Mouse (Mus musculus) liver, embryonic 14.5 days (tissue): Measurements from ENCODE around the gene Fmo2. TPM values are rescaled to one million over a fixed set of nuclear protein-coding genes. Genes with fewer than 3 reads are reported as not detected.

Experiments used
- ATAC-seq: fragments of 200-750 bp; cut with Nextera tagmentation; 2 replicates; pipeline ENCODE4 v1.8.0; 2017; ENCODE audit warnings: moderate number of reproducible peaks, mild to moderate bottlenecking, moderate library complexity; ENCODE audit not compliant: insufficient read depth
- DNase-seq, 3 experiments: peaks; one replicate each; pipeline ENCODE4 v3.0.0-alpha.2; 2012 to 2013; ENCODE audit warnings: low read depth in 3 of 3, low spot score in 3 of 3
- H3K27ac ChIP-seq: fragments of 300-500 bp; sonication (generic); 2 replicates; pipeline ENCODE4 v1.5.1; 2014; ENCODE audit warnings: moderate library complexity, mild to moderate bottlenecking, control low read depth, inconsistent platforms
- H3K27me3 ChIP-seq: fragments of 300-500 bp; sonication (generic); 2 replicates; pipeline ENCODE4 v1.6.1; 2014; ENCODE audit warnings: mild to moderate bottlenecking, low read length, moderate library complexity; ENCODE audit not compliant: control insufficient read depth, insufficient read depth
- H3K36me3 ChIP-seq: fragments of 300-500 bp; sonication (generic); replicated peaks from 2 replicates; pipeline ENCODE4 v1.6.1; 2014; ENCODE audit warnings: low read depth; ENCODE audit not compliant: control insufficient read depth, insufficient read depth
- H3K4me1 ChIP-seq, 2 experiments: fragments of 200-500 bp in 1 of 2; fragments of 300-500 bp in 1 of 2; sonication (generic) in 1 of 2; replicated peaks; 2 replicates each; pipeline ENCODE4 v1.6.1; 2012 to 2014; ENCODE audit warnings: antibody characterized with exemption in 1 of 2, inconsistent platforms in 1 of 2, low read length in 1 of 2; ENCODE audit not compliant: control insufficient read depth in 2 of 2, insufficient read depth in 2 of 2
- H3K4me2 ChIP-seq: fragments of 300-500 bp; sonication (generic); 2 replicates; pipeline ENCODE4 v1.6.1; 2014; ENCODE audit warnings: low read depth, mild to moderate bottlenecking, control low read depth, moderate library complexity
- H3K4me3 ChIP-seq, 2 experiments: fragments of 200-500 bp in 1 of 2; fragments of 300-500 bp in 1 of 2; sonication (generic) in 1 of 2; 2 replicates each; pipeline ENCODE4 v1.5.1; 2012 to 2014; ENCODE audit warnings: low read depth in 2 of 2, low read length in 2 of 2, mild to moderate bottlenecking in 2 of 2, control low read depth in 1 of 2, inconsistent platforms in 1 of 2, moderate library complexity in 1 of 2; ENCODE audit not compliant: insufficient read depth in 1 of 2
- H3K9ac ChIP-seq: fragments of 300-500 bp; sonication (generic); replicated peaks from 2 replicates; pipeline ENCODE4 v1.6.1; 2014; ENCODE audit warnings: mild to moderate bottlenecking, control low read depth, moderate library complexity
- H3K9me3 ChIP-seq: fragments of 300-500 bp; sonication (generic); 2 replicates; pipeline ENCODE4 v1.6.1; 2016; ENCODE audit warnings: low read length, mixed read lengths; ENCODE audit not compliant: control insufficient read depth
- CTCF ChIP-seq: IDR thresholded peaks from 2 replicates; pipeline ENCODE4 v1.5.1; 2016; ENCODE audit warnings: antibody characterized with exemption, low read depth, control low read depth
- EP300 ChIP-seq: IDR thresholded peaks from 2 replicates; pipeline ENCODE4 v1.6.1; 2016; ENCODE audit warnings: antibody characterized with exemption, low read depth
- WGBS: fragments of 180-500 bp; shearing (Covaris S2); extraction: QIAGEN DNeasy Blood & Tissue Kit; methylation state at CpG from one replicate; pipeline ENCODE4 v1.1.7; 2014; ENCODE audit not compliant: insufficient replicate concordance; 5-methylcytosine and 5-hydroxymethylcytosine counted together
- polyA plus RNA-seq, 2 experiments: library from polyadenylated mRNA; depleted of rRNA in 1 of 2; stranded (reverse) in 1 of 2; unstranded in 1 of 2; fragments of >200 nt; fragmentation: Nextera tagmentation in 1 of 2; extraction: Ambion mirVana in 1 of 2; gene quantifications; 2 replicates each; pipeline versions ENCODE4 v1.2.1 to v1.2.3; 2012 to 2014

Fmo2 gene
- polyA plus RNA-seq, 2 experiments = 0.08 to 0.27 TPM

DNA sequence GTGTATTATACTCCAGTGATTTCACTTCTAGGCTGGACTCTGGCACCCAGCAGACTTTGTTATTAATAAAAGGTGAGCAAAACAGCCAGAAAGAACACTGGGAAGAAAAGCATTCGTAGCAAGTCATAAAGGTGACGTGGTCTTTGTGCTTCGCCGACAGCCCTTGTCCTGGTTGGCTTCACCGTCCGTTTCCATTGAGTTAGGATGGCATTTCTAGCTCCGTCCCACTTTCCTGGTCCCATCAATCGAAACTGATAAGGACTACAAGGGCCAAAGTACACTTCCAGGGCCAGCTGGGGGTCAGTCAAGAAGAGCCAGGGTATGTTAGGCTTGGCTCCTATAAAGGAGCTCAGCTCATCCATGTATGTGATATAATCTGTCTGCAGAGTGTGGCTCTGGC, 18.1 kb upstream of the Fmo2 start:
- Histone ChIP-seq H3K27ac (no peak overlapping the region), H3K9ac (no peak overlapping the region), H3K9me3 (no peaks in the 10 kb centered on the region), H3K36me3 (no peaks in the 10 kb centered on the region), H3K4me1 (no peaks in the 10 kb centered on the region), H3K4me2 (no peak overlapping the region), H3K4me3 (no peak overlapping the region), H3K27me3 (no peaks in the 10 kb centered on the region)
- TF ChIP-seq EP300 (no peak), CTCF (no peak)
- 55% methylated on average over 8 of the region's 8 CpGs for WGBS
- ATAC-seq (no peak), DNase-seq (no peak)

DNA sequence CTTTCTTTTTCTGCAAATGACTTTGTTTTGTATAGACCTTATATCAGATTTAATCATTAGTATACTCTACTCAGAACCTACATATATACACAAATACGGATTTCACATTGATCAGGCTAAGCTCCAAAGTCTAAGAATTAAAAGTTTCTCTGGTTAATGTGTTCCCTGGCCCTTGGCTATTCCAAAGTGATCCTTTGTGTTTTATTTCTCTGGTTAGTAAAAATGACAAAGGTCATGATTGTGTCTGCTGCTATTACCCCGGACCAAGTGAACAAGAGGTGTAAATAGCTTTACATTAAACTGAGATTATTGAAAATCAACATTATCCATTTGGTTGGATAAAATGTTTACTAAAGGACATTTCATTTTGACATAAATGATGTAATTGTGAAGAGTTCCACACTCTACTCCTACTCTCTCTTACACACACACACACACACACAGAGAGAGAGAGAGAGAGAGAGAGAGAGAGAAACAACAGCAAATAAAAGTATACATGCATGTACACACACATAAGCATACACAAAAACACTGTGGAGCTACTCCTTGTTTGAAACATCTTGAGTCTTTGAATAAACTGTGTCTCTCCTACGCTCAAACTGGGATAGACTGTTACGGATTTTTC, 16.5 kb upstream of the Fmo2 start:
- no peaks in the 10 kb centered on the region for H3K27me3 ChIP-seq
- no peak overlapping the region for H3K9ac ChIP-seq
- no peak overlapping the region for H3K4me2 ChIP-seq
- no peaks in the 10 kb centered on the region for H3K36me3 ChIP-seq
- ATAC-seq (no peak), DNase-seq (no peak)
- H3K4me3 ChIP-seq = no peak overlapping the region
- WGBS = 60% methylated on average over 4 of the region's 4 CpGs
- TF ChIP-seq CTCF = no peak
- TF ChIP-seq EP300 = no peak
- H3K9me3 ChIP-seq = no peaks in the 10 kb centered on the region
- no peak overlapping the region for H3K27ac ChIP-seq
- no peaks in the 10 kb centered on the region for H3K4me1 ChIP-seq

DNA sequence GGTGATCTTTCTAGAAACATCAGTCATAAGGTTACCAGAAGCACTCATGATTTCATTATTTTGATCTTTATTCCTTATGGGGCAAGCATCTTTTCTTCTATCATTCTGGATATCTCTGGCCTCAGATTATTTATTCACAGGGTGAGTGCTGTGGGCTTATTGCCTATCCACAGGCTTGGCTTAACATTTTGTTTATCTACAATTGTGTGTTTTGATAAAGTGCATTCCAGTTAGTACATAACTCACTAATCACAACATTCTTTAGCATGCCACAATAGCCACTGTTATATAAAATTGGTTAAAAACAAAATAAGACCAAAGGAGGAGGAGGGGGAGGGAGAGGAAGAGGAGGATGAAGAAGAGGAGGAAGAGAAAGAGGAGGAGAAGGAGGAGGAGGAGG, 13.6 kb upstream of the Fmo2 start:
- no peaks in the 10 kb centered on the region for H3K36me3 ChIP-seq

DNA sequence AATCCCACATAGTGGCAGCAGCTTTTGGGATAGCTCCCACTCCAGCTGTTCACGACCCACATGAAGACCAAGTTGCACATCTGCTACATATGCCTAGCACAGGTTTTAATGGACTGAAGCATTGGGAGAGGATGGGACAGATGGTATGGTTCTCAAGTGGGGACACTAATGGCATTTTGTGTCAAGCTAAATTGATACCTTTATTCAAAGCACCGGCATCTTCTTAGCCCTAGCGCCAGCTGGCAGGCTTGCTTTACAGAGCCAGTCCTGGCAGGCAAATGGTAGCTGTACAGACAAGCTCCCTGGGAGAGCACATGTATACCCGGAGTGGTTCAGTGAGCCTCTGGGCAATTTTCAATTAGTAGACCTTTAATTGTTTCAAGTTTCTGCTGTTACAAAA, 3.4 kb upstream of the Fmo2 start:
- Histone ChIP-seq H3K4me3 (no peak overlapping the region), H3K36me3 (no peaks in the 10 kb centered on the region), H3K9ac (no peak overlapping the region), H3K4me2 (no peak overlapping the region), H3K27ac (no peak overlapping the region), H3K27me3 (no peaks in the 10 kb centered on the region), H3K4me1 (no peaks in the 10 kb centered on the region), H3K9me3 (no peaks in the 10 kb centered on the region)
- ATAC-seq (no peak), DNase-seq (no peak)
- TF ChIP-seq CTCF (no peak), EP300 (no peak)
- WGBS = 65% methylated on average over 4 of the region's 4 CpGs

More for the DNA sequence above, 13.6 kb upstream of the Fmo2 start:
- Histone ChIP-seq H3K9me3 (no peaks in the 10 kb centered on the region), H3K27me3 (no peaks in the 10 kb centered on the region), H3K27ac (no peak overlapping the region), H3K4me2 (no peak overlapping the region), H3K4me3 (no peak overlapping the region), H3K9ac (no peak overlapping the region), H3K4me1 (no peaks in the 10 kb centered on the region)
- TF ChIP-seq CTCF = no peak
- TF ChIP-seq EP300 = no peak
- no peak for ATAC-seq
- DNase-seq = no peak

DNA sequence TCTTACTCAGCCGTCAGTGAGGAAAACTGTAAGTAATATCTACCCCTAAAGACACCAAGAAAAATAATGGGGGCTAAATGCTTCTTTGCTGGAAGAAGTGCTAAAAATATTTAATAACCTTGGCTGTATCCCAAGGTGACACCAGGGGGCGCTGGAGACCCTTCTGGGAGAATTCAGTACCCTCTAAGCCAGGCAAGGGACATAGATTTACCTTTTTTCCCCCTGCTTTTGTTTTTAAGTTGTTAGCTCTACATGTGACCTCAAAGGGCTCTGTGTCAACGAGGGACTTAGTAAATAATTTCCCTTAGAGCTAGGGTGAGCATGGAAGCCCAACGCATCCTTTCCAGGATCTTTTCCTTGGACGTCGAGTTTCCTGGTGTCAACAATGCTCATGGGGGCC, 2.6 kb downstream of the Fmo2 start:
- TF ChIP-seq EP300 (no peak), CTCF (peak; percentile 68)
- no peak overlapping the region for H3K4me3 ChIP-seq
- ATAC-seq (no peak), DNase-seq (peak; percentile 12 to 25 (median 22))
- H3K27me3 ChIP-seq = no peaks in the 10 kb centered on the region
- no peak overlapping the region for H3K27ac ChIP-seq
- H3K9ac ChIP-seq = no peak overlapping the region
- no peak overlapping the region for H3K4me2 ChIP-seq
- H3K36me3 ChIP-seq = no peaks in the 10 kb centered on the region
- H3K9me3 ChIP-seq = no peaks in the 10 kb centered on the region
- 39% methylated on average over 6 of the region's 6 CpGs for WGBS
- no peaks in the 10 kb centered on the region for H3K4me1 ChIP-seq
